Mouse (Mus musculus): Measurements from ENCODE around the gene Manba.

DNA sequence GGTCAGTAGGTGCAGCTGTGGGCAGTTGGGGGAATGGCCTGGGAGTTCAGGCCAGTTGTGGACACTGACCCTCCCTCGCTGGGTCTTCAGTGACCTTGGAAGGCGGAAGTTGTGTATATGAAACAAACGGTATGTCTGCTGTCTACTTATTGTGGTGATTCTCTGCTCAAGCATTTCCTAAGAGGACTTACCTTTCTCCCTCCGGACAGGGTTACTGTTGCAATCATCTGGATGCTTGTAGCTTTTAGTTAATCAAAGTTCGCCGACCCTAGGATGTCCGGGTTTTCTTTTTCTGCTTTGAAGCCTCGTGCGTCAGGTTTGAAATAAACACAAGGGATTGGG is 460 bp downstream of the Manba start:
- no peak for TF ChIP-seq CTCF (IDR thresholded peaks at IDR 0.05)
- no peak for TF ChIP-seq EP300 (IDR thresholded peaks at IDR 0.05)

Measured in lung, postnatal 0 days (tissue).